32 mouse cellular contexts compared by ENCODE assay signal in genomic region chr11:109990256-109990655, GRCm38 (mm10). TPM values are rescaled to one million over a fixed set of nuclear protein-coding genes. Genes with fewer than 3 reads are reported as not detected.
"Had no signal": no experiment of that assay in that cellular context is flagged by ENCODE, and none has a peak within 500 bp of the region (broad histone marks: within the 10 kb centered on the region; RNA-seq: fewer than 3 reads in every experiment).

No protein-coding gene starts in this region.

- H3K4me3 ChIP-seq: limb, embryonic 10.5 days; limb, embryonic 12.5 days; limb, embryonic 13.5 days; limb, embryonic 15.5 days; liver, embryonic 13.5 days; liver, embryonic 15.5 days; lung, embryonic 15.5 days; megakaryocyte, embryonic 14.5 days; midbrain, embryonic 10.5 days; midbrain, embryonic 12.5 days; midbrain, embryonic 13.5 days; midbrain, embryonic 15.5 days; myocyte; neural tube, embryonic 12.5 days; neural tube, embryonic 13.5 days had no signal

- ATAC-seq: lung, postnatal 0 days; midbrain, embryonic 13.5 days; midbrain, embryonic 15.5 days; midbrain, embryonic 16.5 days had no signal

- H3K4me1 ChIP-seq: liver, embryonic 15.5 days; megakaryocyte, embryonic 14.5 days had no signal

- H3K4me2 ChIP-seq: limb, embryonic 12.5 days; limb, embryonic 13.5 days; limb, embryonic 15.5 days; liver, embryonic 11.5 days; liver, embryonic 13.5 days; liver, embryonic 15.5 days; lung, embryonic 14.5 days; lung, embryonic 15.5 days; midbrain, embryonic 11.5 days; midbrain, embryonic 12.5 days; midbrain, embryonic 13.5 days; midbrain, embryonic 15.5 days; neural tube, embryonic 12.5 days; neural tube, embryonic 13.5 days had no signal

- H3K9me3 ChIP-seq: limb, embryonic 10.5 days; limb, embryonic 12.5 days; limb, embryonic 13.5 days; limb, embryonic 15.5 days; liver, embryonic 13.5 days; liver, embryonic 15.5 days; lung, embryonic 15.5 days; megakaryocyte, embryonic 14.5 days; midbrain, embryonic 10.5 days; midbrain, embryonic 12.5 days; midbrain, embryonic 13.5 days; midbrain, embryonic 15.5 days; neural tube, embryonic 12.5 days; neural tube, embryonic 13.5 days had no signal

- H3K9ac ChIP-seq: limb, embryonic 12.5 days; limb, embryonic 13.5 days; limb, embryonic 15.5 days; liver, embryonic 13.5 days; liver, embryonic 14.5 days; liver, embryonic 15.5 days; lung, embryonic 14.5 days; lung, embryonic 15.5 days; midbrain, embryonic 12.5 days; midbrain, embryonic 13.5 days; midbrain, embryonic 15.5 days; neural tube, embryonic 12.5 days; neural tube, embryonic 13.5 days had no signal

- DNase-seq: left cerebral cortex, postnatal 4 days; liver; liver, embryonic 13.5 days; lung, adult 18-20 months; lung, adult 2 months; lung, embryonic 14.5 days; lung, postnatal 10 days; lung, postnatal 14 days; lung, postnatal 36 days; lung, postnatal 4 days; midbrain, embryonic 14.5 days had no signal

- H3K27me3 ChIP-seq: limb, embryonic 12.5 days; limb, embryonic 13.5 days; limb, embryonic 15.5 days; liver, embryonic 13.5 days; liver, embryonic 15.5 days; lung, embryonic 15.5 days; midbrain, embryonic 12.5 days; midbrain, embryonic 13.5 days; midbrain, embryonic 15.5 days; neural tube, embryonic 12.5 days; neural tube, embryonic 13.5 days had no signal

- H3K27ac ChIP-seq: limb, embryonic 10.5 days; limb, embryonic 12.5 days; limb, embryonic 13.5 days; limb, embryonic 15.5 days; liver, embryonic 13.5 days; liver, embryonic 14.5 days; liver, embryonic 15.5 days; lung, embryonic 15.5 days; macrophage; midbrain, embryonic 10.5 days; midbrain, embryonic 12.5 days; midbrain, embryonic 13.5 days; midbrain, embryonic 15.5 days; neural tube, embryonic 12.5 days; neural tube, embryonic 13.5 days had no signal

- H3K36me3 ChIP-seq: limb, embryonic 10.5 days; limb, embryonic 12.5 days; limb, embryonic 13.5 days; limb, embryonic 15.5 days; liver, embryonic 13.5 days; liver, embryonic 15.5 days; lung, embryonic 15.5 days; midbrain, embryonic 10.5 days; midbrain, embryonic 12.5 days; midbrain, embryonic 13.5 days; midbrain, embryonic 15.5 days; neural tube, embryonic 12.5 days; neural tube, embryonic 13.5 days had no signal

RNA-seq across cellular contexts. Expression of gene Abca8b, which starts 5.4 kb away (rescaled TPM):
- total RNA-seq: megakaryocyte-erythroid progenitor cell, adult 5-6 weeks had no signal
